Mouse (Mus musculus): ENCODE measurements around the gene Rb1.

- no peak for TF ChIP-seq CTCF (IDR thresholded peaks at IDR 0.05; ENCODE audit: low read depth)
- no peak for TF ChIP-seq EP300 (IDR thresholded peaks at IDR 0.05; ENCODE audit: low read depth)
Observed at GRCm38 (mm10) chr14:73313864-73314263, 11.8 kb downstream of the Rb1 start.

All from heart, postnatal 0 days (tissue).